Mouse (Mus musculus) cortical plate, adult 2 months (tissue): Measurements from ENCODE around the gene Exosc8. TPM values are rescaled to one million over a fixed set of nuclear protein-coding genes. Genes with fewer than 3 reads are reported as not detected.

ENCODE experiments used
- H3K27ac ChIP-seq: fragments of 200-500 bp; 2 replicates; pipeline ENCODE4 v1.5.1; 2012; ENCODE audit warnings: low read length, control low read depth, inconsistent platforms; ENCODE audit not compliant: insufficient read depth
- H3K4me1 ChIP-seq: fragments of 200-500 bp; 2 replicates; pipeline ENCODE4 v1.6.1; 2011; ENCODE audit warnings: low read length; ENCODE audit not compliant: control insufficient read depth, insufficient read depth
- H3K4me3 ChIP-seq: fragments of 200-500 bp; 2 replicates; pipeline ENCODE4 v1.5.1; 2011; ENCODE audit warnings: mild to moderate bottlenecking, low read length, control low read depth; ENCODE audit not compliant: insufficient read depth
- CTCF ChIP-seq: fragments of 200-500 bp; IDR thresholded peaks from 2 replicates; pipeline ENCODE4 v1.5.1; 2011; ENCODE audit warnings: mild to moderate bottlenecking, control low read depth, low read length; ENCODE audit not compliant: insufficient read depth; ENCODE audit errors: extremely low read depth
- POLR2A ChIP-seq: fragments of 200-500 bp; IDR thresholded peaks from 2 replicates; pipeline ENCODE4 v1.6.1; 2011; ENCODE audit warnings: mild to moderate bottlenecking, low read length, control low read depth; ENCODE audit not compliant: insufficient read depth; ENCODE audit errors: extremely low read depth
- polyA plus RNA-seq: library from polyadenylated mRNA; depleted of rRNA; stranded (reverse); fragments of >200 nt; gene quantifications from 2 replicates; pipeline ENCODE4 v1.2.3, GENCODE M21; 2012

The Exosc8 gene
- polyA plus RNA-seq, 1 experiment = 41.7 TPM

DNA sequence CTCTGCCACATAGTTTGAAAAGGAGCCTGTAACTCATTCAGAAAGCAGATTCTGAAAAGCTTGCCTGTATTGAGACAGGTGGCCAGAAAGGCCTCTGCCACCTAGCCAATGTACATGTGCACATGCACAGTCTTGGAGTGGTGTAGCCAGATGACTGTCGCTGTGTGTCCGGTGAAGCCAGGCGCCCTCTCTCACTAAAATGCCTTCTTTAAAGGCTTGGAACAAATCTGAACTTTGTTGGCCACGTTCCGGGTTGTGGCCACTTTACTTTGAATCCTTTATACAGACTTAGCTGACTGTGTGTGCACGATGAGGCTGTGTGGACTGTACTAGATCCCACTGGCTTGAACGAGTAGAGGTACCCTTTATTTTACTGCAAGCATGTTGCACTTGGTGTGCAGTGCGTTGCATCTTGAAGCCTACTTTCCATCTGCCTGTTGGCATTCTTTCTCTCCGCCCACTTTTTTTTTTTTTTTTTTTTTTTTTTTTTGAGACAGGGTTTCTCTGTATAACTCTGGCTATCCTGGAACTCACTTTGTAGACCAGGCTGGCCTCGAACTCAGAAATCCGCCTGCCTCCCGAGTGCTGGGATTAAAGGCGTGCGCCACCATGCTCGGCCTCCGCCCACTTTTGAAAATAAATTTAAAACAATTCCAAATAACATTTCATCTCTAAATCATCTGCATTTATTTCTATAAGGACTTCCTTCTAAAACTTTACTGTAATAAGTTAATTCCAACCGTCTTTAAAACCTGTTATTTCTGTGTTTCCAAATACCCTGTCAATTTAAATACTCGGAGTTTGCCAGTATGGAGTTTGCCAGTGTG lies 1.1 kb upstream of the Exosc8 start:
- peak overlapping the region; percentile 98 for H3K4me3 ChIP-seq
- no peak overlapping the region for H3K27ac ChIP-seq
- H3K4me1 ChIP-seq = peaks cover 3% of the 10 kb centered on the region
- TF ChIP-seq POLR2A (no peak), CTCF (no peak)

DNA sequence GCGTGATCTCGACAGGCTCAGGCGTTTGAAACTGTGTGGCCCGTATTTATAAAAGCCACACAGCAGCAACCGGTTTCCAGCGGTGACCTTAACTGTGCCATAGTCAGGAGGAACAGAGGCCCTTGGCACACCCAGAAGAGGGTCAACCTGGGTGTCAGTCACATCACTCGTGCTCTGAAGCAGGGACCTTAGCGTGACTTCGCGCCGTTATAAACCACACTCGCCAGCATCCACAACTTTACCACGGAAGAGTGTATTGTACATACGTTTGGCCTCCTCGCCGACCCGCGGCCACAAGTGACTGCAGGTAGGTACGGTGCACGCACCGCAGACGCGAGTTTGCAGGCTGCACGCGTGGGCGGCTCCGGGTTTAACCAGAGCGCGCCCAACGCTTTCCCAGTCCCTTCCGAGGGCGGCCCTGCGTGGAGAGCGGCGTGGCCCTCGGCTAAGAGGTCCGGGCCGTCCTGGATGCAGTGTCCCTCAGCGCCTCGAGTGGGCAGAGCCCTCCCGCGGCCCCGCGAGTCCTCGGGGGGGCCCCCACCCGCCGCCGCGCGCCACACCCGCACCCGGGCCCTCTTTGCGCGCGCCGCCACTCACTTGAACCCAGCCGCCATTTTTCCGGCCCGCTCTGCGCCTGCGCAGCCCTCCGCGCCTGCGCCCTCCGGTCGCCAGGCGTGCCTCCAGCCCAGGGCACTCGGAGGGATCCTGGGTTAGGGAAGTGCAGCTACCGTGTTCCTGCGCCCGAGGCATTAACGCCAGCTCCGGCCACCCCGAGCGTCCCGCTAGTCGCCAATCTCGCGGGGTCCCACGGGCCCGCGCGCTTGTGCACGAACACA lies 564 bp downstream of the Exosc8 start:
- Histone ChIP-seq H3K27ac (peak overlapping the region; percentile 98), H3K4me1 (peaks cover 3% of the 10 kb centered on the region), H3K4me3 (peak overlapping the region; percentile 98)
- TF ChIP-seq CTCF = no peak
- peak; percentile 92 for TF ChIP-seq POLR2A

DNA sequence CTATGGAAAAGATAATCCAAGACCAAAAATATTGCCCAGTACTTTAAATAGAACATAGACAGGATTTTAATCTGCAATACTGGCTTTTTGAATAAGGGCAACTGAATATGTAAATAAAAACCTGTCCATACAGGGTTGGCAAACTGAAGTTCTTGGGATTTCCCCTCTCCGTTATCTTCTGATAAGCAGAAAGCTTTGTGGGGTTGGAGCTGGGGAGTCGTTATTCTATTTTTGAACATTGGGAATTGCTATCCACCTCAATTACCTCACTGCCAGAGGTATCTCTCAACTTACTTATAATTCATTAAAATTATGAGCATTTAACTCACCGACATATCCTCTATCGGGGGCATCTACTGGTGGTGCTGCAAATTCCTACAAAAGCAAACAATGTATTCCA lies 2.8 kb downstream of the Exosc8 start:
- H3K4me3 ChIP-seq = no peak overlapping the region
- TF ChIP-seq CTCF = no peak
- TF ChIP-seq POLR2A = no peak

DNA sequence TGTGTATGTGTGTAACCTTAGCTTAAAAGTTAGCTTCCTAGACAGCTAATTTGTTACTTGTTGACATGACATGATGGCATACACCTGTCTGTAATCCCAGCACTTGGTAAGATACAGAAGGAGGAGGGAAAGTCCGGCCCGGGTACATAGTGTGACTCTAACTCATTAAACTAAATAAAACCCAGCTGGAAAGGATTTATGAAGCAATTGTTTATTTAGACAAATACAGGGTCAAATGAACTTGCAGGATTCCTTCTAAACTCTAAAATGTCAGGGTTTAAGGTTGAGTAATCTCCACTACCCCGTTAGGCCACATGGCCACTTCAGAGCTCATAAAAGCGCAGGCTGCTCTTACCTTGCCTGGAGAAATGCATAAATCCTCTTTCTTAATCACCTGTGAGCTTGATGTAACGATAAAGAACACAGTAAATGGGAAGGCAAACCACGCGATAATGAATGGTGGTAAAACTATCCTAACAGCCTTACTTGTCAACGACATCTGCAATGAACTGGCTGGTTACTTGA lies 3.5 kb downstream of the Exosc8 start:
- Histone ChIP-seq H3K4me1 (peaks cover 3% of the 10 kb centered on the region), H3K27ac (no peak overlapping the region), H3K4me3 (no peak overlapping the region)
- TF ChIP-seq POLR2A = no peak

More for the DNA sequence above, 2.8 kb downstream of the Exosc8 start:
- peaks cover 3% of the 10 kb centered on the region for H3K4me1 ChIP-seq
- no peak overlapping the region for H3K27ac ChIP-seq

DNA sequence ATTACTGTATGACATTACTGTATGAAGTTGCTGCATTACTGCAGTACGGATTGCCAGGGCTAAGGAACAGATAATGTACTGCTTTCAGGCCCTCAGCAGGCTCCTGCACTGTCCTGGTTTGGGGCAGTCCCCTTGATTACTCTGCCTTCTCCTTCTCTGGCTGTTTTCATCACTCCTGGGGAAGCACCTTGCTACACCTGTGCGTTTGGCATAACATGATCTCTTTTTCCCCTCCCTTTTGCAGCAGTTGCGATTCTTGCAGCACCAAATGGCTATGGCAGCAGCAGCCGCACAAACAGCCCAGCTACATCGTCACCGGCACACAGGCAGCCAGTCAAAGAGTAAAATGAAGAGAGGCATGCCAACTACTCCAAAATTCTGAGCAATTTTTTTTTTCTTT lies 7.1 kb downstream of the Exosc8 start:
- Histone ChIP-seq H3K4me3 (no peak overlapping the region), H3K4me1 (no peaks in the 10 kb centered on the region), H3K27ac (no peak overlapping the region)
- TF ChIP-seq POLR2A (no peak), CTCF (no peak)

DNA sequence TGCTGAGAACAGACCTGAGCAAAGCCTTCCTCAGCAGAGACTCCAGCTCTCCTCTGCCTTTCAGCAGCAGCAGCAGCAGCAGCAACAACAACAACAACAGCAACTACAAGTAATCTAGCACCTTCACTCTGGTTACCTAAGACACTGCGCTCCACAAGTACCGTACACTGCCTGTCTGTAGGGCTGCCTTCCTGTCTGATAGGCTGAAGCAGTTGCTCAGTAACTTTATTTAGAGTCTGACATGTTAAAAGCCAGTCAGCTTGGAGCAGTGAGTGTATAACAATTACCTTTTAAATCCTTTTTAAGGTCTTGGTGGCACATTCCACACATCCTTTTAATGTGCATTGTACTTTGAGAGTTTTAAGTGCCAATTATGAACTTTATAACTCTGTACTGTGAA lies 7.6 kb downstream of the Exosc8 start:
- H3K4me1 ChIP-seq = no peaks in the 10 kb centered on the region
- no peak overlapping the region for H3K4me3 ChIP-seq
- TF ChIP-seq POLR2A (no peak), CTCF (no peak)
- H3K27ac ChIP-seq = no peak overlapping the region

DNA sequence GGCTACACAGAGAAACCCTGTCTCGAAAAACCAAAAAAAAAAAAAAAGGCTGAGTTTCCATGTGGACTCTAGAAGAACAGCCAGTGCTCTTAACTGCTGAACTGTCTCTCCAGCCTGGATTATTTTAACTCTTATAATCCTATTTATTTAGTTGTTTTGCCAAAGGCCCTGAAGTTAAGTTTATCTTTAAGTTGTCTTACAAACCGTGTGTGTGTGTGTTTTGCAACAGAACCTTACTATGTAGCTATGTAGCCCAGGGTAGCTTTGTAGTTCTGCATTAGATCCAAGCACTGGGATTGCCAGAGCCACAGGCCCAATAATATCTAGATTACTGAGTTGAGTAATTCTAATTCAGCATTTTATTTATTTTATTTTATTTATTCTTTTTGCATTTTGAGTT lies 9.8 kb downstream of the Exosc8 start:
- Histone ChIP-seq H3K27ac (no peak overlapping the region), H3K4me3 (no peak overlapping the region), H3K4me1 (no peaks in the 10 kb centered on the region; the same call in 1 of the 2 replicates)
- TF ChIP-seq POLR2A (no peak), CTCF (no peak)

DNA sequence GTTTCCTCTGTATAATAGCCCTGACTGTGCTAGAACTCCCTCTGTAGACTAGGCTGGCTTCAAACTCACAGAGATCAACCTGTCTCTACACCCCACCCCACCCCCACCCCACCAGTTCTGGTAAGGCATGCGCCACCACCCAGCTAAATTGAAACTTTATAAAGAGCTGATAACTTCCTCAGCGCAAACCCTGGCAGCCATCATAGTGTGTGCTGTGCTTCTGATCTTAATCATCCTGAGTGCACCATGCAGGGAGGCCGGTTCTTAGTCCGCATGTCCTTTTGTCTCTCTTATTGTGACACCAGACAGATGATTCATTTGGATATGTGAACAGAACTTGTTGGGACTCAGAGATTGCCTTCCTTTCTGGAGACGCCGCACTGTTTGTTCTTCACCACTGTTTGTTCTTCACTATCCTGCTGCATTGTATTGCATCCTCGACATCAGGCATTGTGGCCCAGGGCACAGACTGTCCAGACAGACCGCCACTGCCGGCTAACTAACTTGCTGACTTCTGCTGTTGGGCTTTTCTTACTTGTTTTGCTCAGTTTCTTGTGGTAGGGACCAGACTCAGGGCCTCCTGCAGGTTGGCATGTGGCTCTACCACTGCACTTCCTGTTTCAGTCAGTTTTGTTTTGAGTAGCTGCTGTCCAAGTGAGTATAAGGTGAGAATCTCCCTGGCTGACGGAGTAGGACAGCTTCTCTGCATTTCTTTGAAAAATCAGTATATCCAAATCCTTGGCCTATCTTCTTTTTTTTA lies 11.3 kb downstream of the Exosc8 start:
- TF ChIP-seq CTCF = no peak
- TF ChIP-seq POLR2A = no peak
- Histone ChIP-seq H3K4me1 (no peaks in the 10 kb centered on the region; the same call in 1 of the 2 replicates), H3K4me3 (no peak overlapping the region), H3K27ac (no peak overlapping the region)

DNA sequence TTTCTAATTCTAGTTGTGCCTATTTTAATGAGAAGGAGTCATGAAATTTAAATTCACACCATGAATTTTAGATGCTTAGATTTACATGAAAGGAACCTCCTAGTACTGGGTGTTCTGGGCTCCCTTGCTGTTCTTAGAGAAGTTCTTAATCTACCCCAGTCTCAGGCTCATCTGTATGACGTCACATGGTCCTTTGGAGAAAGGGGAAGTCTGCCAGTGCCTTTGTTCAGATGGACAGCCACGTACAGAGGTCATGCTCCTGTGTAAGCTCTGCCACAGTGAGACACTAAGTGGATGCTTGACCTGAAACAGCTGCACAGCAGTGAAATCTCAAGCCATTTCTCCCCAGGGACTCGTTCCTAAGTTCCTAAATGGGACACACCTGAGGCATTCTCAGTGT lies 16.2 kb downstream of the Exosc8 start:
- Histone ChIP-seq H3K4me3 (no peak overlapping the region), H3K27ac (no peak overlapping the region), H3K4me1 (no peaks in the 10 kb centered on the region; the same call in 1 of the 2 replicates)
- TF ChIP-seq CTCF = no peak
